Comparison of ENCODE assay signal across 8 mouse cellular contexts in the genomic region with DNA sequence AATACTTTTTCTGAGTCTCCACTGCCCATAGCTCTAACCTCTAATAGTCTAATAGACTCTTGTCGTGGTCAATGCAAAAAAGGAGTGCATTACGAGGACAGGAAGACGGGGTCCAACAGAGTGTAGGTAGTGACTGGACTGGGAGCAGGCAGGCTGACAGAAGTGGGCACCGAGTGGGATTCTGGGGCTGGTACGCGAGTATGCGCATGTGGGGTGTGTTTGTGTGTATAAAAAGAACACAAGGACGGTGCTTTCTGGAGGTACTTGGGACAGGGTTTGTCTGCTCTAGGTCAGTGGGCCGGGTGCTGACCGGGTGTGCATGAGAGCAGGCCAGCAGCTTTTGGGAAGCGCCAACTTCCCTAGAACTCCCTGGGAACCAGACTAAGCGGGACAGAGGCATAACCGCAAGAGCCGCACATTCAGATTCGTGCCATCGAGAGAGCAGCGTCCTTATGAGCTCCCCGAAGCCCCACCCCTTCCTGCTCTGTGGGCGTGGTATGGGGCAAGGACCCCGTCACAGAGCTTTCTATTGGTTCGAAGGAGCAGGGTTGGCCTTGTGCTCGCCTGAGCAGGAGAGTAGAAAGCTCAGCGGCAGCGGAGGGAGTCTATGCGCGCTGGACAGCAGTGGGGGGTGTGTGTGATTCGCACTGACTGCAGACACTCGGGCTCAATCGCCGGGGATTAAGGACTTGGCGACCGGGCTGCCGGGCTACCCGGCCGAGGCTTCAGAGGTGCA. TPM values are rescaled to one million over a fixed set of nuclear protein-coding genes. Genes with fewer than 3 reads are reported as not detected.
DNase-seq lines count a peak whose midpoint lies in the region; ATAC-seq lines count a peak whose summit lies in the region.

A gene (plus strand): TSS at position 608 of the 736 bp plus-strand sequence.

- peak within 1 kb of the TSS; percentile 82 for H3K27ac ChIP-seq in hindbrain, embryonic 11.5 days (ENCODE audit: low read depth, low read length)

- WGBS in hindbrain, embryonic 11.5 days, result 31% methylated on average over 35 of the region's 35 CpGs

- H3K27me3 ChIP-seq in hindbrain, embryonic 11.5 days (ENCODE audit: control insufficient read depth, insufficient read depth, low read length), result no peaks in the 10 kb centered on the region; the same call in 1 of the 2 replicates

- no peaks in the 10 kb centered on the region for H3K9me3 ChIP-seq in hindbrain, embryonic 11.5 days (ENCODE audit: control insufficient read depth, low read length)

- H3K9ac ChIP-seq in hindbrain, embryonic 11.5 days (ENCODE audit: low read depth, low read length), result peak within 1 kb of the TSS; percentile 88

- H3K4me1 ChIP-seq in hindbrain, embryonic 11.5 days (replicated peaks; ENCODE audit: control insufficient read depth, insufficient read depth, low read length), result peaks cover 3% of the 10 kb centered on the region; the same call in 1 of the 2 replicates

- H3K36me3 ChIP-seq in hindbrain, embryonic 11.5 days (ENCODE audit: control insufficient read depth, insufficient read depth, low read length), result no peaks in the 10 kb centered on the region

- peak; percentile 91 for ATAC-seq in hindbrain, embryonic 11.5 days (ENCODE audit: low FRiP score)

- peak within 1 kb of the TSS; percentile 70 for H3K4me2 ChIP-seq in hindbrain, embryonic 11.5 days (replicated peaks; ENCODE audit: low read depth, low read length)

- H3K4me3 ChIP-seq in hindbrain, embryonic 11.5 days (ENCODE audit: low read depth, low read length), result peak within 1 kb of the TSS; percentile 72

- peak; percentile 74 for DNase-seq in MN1 (ENCODE audit: low spot score)
- DNase-seq in cerebellum, adult 9-11 months, result peak; percentile 91
- peak; percentile 87 to 90 for DNase-seq in frontal cortex, adult 2 months (ENCODE audit: extremely low spot score in 1 of 2, low spot score in 1 of 2)
- DNase-seq in hindbrain, embryonic 11.5 days (ENCODE audit: low spot score), result peak; percentile 89
- peak; percentile 73 to 81 for DNase-seq in layer of hippocampus, postnatal 10 days (ENCODE audit: low spot score in 2 of 2)
- peak; percentile 96 for DNase-seq in lung, postnatal 10 days
- DNase-seq in ovary, postnatal 36 days (ENCODE audit: low spot score), result peak; percentile 86
- DNase-seq in thymus, postnatal 25 days, result peak; percentile 84

RNA-seq across cellular contexts. Expression of the gene that starts here (rescaled TPM):
- polyA plus RNA-seq in frontal cortex, adult 2 months (2012; rRNA removed), result 9.0 and 12.6 TPM in 2 replicates
- 35.5 and 37.8 TPM in 2 replicates for polyA plus RNA-seq in hindbrain, embryonic 11.5 days (2014; fragmentation: Nextera tagmentation; extraction: Ambion mirVana)
- total RNA-seq in layer of hippocampus, postnatal 10 days (2021), result 10 to 100 TPM; 11.1 to 13.8 TPM

Comparison
In these comparisons a context has a peak if more than half of its experiments do, and no peak if none do; other contexts are left out.
1. Peak in every context shown above with its lines: DNase-seq, ATAC-seq, H3K4me3 ChIP-seq and H3K27ac ChIP-seq.